Mouse (Mus musculus) kidney, adult 2 months (tissue): ENCODE results near the gene Tesc. TPM values are rescaled to one million over a fixed set of nuclear protein-coding genes. Genes with fewer than 3 reads are reported as not detected.
A peak's percentile ranks its signal among the peaks of the same experiment; 100 is the strongest.

Experiments
- DNase-seq: peaks from one replicate; pipeline ENCODE4 v3.0.0; 2021
- H3K27ac ChIP-seq: fragments of 200-500 bp; 2 replicates; pipeline ENCODE4 v1.5.1; 2012; ENCODE audit warnings: low read depth, low read length, control low read depth, inconsistent platforms; ENCODE audit not compliant: insufficient read depth
- H3K27me3 ChIP-seq: fragments of 200-500 bp; replicated peaks from 2 replicates; pipeline ENCODE4 v1.6.1; 2012; ENCODE audit warnings: mild to moderate bottlenecking, moderate library complexity, low read length, inconsistent platforms; ENCODE audit not compliant: control insufficient read depth, insufficient read depth
- H3K36me3 ChIP-seq: fragments of 200-500 bp; 2 replicates; pipeline ENCODE4 v1.6.1; 2012; ENCODE audit warnings: mild to moderate bottlenecking, moderate library complexity, low read length, inconsistent platforms; ENCODE audit not compliant: control insufficient read depth, insufficient read depth
- H3K4me1 ChIP-seq: fragments of 200-500 bp; 2 replicates; pipeline ENCODE4 v1.6.1; 2011; ENCODE audit warnings: low read length; ENCODE audit not compliant: control insufficient read depth, insufficient read depth
- H3K4me3 ChIP-seq: fragments of 200-500 bp; 2 replicates; pipeline ENCODE4 v1.5.1; 2011; ENCODE audit warnings: mild to moderate bottlenecking, low read depth, low read length, control low read depth; ENCODE audit not compliant: insufficient read depth
- CTCF ChIP-seq: fragments of 200-500 bp; conservative IDR thresholded peaks from 2 replicates; pipeline ENCODE4 v1.5.1; 2011; ENCODE audit warnings: low read depth, mild to moderate bottlenecking, control low read depth, low read length, moderate library complexity, mixed read lengths; ENCODE audit not compliant: insufficient read depth, insufficient read length
- POLR2A ChIP-seq: fragments of 200-500 bp; IDR thresholded peaks from one replicate; pipeline ENCODE4 v1.6.1; 2011; ENCODE audit warnings: low read depth, low read length, control low read depth
- WGBS: fragments of 180-500 bp; shearing (Covaris S2); methylation state at CpG from one replicate; pipeline ENCODE4 v1.1.7; 2018; 5-methylcytosine and 5-hydroxymethylcytosine counted together
- polyA plus RNA-seq: library from polyadenylated mRNA; depleted of rRNA; stranded (reverse); fragments of >200 nt; gene quantifications from 2 replicates; pipeline ENCODE4 v1.2.3, GENCODE M21; 2012

Gene Tesc
- polyA plus RNA-seq, 1 experiment = 33.3 TPM

DNA sequence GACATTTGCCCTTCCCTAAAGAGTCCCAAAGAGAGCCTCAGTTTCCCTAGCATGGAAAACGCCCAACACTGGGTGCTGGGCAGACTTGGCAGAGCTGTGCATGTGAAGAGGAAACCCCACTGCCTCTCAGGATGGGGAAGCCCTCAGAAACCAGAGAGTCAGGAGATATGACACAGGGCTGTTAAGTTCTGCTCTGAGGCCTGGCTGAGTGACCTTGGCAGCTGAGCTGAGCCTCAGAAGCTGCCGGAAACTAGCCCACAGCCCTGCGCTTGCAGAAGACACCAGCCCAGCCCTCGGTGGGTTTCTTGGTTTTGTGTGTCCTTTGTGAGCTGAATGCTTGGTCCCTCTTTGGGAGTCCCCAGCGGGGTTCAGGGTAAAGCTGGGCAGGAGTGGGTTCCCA lies 21.4 kb downstream of the Tesc start:
- WGBS = 82% methylated on average over 5 of the region's 5 CpGs
- Histone ChIP-seq H3K27me3 (no peaks in the 10 kb centered on the region), H3K36me3 (no peaks in the 10 kb centered on the region), H3K27ac (no peak overlapping the region), H3K4me1 (no peaks in the 10 kb centered on the region), H3K4me3 (no peak overlapping the region)
- no peak for DNase-seq
- TF ChIP-seq CTCF = no peak
- TF ChIP-seq POLR2A = no peak

DNA sequence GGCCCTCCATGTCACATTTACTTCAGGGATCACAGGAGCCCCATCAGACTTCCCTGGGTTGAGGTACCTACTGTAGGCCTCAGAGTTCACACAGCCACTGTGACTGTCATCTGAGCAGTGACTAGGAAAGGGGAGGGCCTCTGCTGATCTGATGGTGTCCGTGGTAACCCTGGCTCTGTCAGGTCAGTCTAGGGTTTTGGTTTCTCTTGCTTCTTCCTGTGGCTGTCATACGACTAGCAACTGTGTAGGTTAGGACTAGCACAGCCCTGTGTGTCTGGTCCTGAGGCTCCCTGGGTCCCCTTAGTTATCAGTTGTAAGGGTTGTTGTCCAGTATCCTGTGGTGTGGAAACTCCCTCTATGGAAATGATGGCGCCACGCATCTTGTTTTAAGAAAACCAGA lies 23.2 kb downstream of the Tesc start:
- Histone ChIP-seq H3K36me3 (no peaks in the 10 kb centered on the region), H3K4me3 (no peak overlapping the region), H3K27me3 (no peaks in the 10 kb centered on the region), H3K27ac (no peak overlapping the region), H3K4me1 (no peaks in the 10 kb centered on the region)
- DNase-seq = no peak
- WGBS = 82% methylated on average over 4 of the region's 4 CpGs
- no peak for TF ChIP-seq CTCF
- no peak for TF ChIP-seq POLR2A

DNA sequence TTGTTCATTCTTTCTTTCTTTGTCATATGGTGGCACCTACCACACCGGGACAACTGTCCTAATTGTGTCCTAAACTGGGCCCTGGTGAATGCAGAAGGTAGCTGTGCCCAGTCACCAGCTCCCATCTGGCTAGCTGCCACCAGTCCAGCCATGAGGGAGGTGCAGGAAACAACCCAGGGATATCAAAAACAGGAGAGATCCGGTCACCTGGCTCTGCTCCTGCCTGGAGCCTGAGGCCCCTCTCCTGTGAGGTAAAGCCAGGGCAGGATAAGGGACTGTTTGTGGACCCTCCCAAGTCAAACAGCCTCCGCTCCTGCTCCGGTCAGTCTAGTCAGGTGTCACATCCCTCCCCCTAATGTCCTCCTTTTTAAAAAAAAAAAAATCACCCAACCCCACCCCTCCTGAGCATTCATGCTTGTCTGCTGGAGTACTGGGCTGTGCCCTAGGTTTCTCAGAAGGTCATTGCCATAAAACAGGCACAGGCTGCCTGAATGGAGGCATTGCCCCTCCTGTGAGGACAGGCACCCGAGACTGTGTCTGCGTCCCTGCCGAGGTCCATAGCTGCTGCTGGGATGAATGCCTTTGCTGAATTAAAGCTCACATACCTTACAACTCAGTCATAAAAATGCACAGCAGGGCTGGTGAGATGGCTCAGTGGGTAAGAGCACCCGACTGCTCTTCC lies 24.6 kb downstream of the Tesc start:
- Histone ChIP-seq H3K4me1 (no peaks in the 10 kb centered on the region), H3K27me3 (no peaks in the 10 kb centered on the region), H3K36me3 (no peaks in the 10 kb centered on the region), H3K4me3 (no peak overlapping the region), H3K27ac (peak overlapping the region; percentile 41; the same call in 1 of the 2 replicates)
- 27% methylated on average over 8 of the region's 8 CpGs for WGBS
- peak; percentile 90 for DNase-seq
- TF ChIP-seq POLR2A (no peak), CTCF (no peak)

GRCm38 (mm10) chr5:118053205-118053604 lies 25.7 kb downstream of the Tesc start:
- DNase-seq = no peak
- Histone ChIP-seq H3K27me3 (no peaks in the 10 kb centered on the region), H3K36me3 (no peaks in the 10 kb centered on the region), H3K4me3 (no peak overlapping the region), H3K4me1 (no peaks in the 10 kb centered on the region), H3K27ac (no peak overlapping the region)
- no peak for TF ChIP-seq POLR2A
- no peak for TF ChIP-seq CTCF
- WGBS = 79% methylated on average over 2 of the region's 2 CpGs

- 38% methylated on average over 8 of the region's 8 CpGs for WGBS
- peak; percentile 46 for DNase-seq
- H3K27ac ChIP-seq = peak overlapping the region; percentile 13; the same call in 1 of the 2 replicates
Observed at GRCm38 (mm10) chr5:118057508-118058111, 30.1 kb downstream of the Tesc start.

GRCm38 (mm10) chr5:118058858-118059257 lies 31.3 kb downstream of the Tesc start:
- WGBS = 86% methylated on average over 10 of the region's 10 CpGs
- Histone ChIP-seq H3K27ac (no peak overlapping the region), H3K4me1 (no peaks in the 10 kb centered on the region), H3K36me3 (no peaks in the 10 kb centered on the region), H3K4me3 (no peak overlapping the region), H3K27me3 (no peaks in the 10 kb centered on the region)
- DNase-seq = no peak
- no peak for TF ChIP-seq CTCF
- TF ChIP-seq POLR2A = no peak

More at GRCm38 (mm10) chr5:118057508-118058111, 30.1 kb downstream of the Tesc start:
- Histone ChIP-seq H3K4me1 (no peaks in the 10 kb centered on the region), H3K36me3 (no peaks in the 10 kb centered on the region), H3K27me3 (no peaks in the 10 kb centered on the region), H3K4me3 (no peak overlapping the region)
- no peak for TF ChIP-seq CTCF
- no peak for TF ChIP-seq POLR2A

GRCm38 (mm10) chr5:118059646-118060045 lies 32.1 kb downstream of the Tesc start:
- H3K4me3 ChIP-seq = no peak overlapping the region
- H3K36me3 ChIP-seq = no peaks in the 10 kb centered on the region
- no peaks in the 10 kb centered on the region for H3K27me3 ChIP-seq
- no peak for DNase-seq
- WGBS = 84% methylated on average over 9 of the region's 9 CpGs
- no peaks in the 10 kb centered on the region for H3K4me1 ChIP-seq
- no peak for TF ChIP-seq CTCF
- no peak for TF ChIP-seq POLR2A
- no peak overlapping the region for H3K27ac ChIP-seq
